Mouse (Mus musculus): Measurements from ENCODE around the gene Vmn1r199. TPM values are rescaled to one million over a fixed set of nuclear protein-coding genes. Genes with fewer than 3 reads are reported as not detected.
"Not testable (repeated sequence)": the region's sequence is repeated elsewhere in the genome, so short reads cannot be mapped to it uniquely, and the experiment has no call there.

Gene Vmn1r199
- not detected in 2 replicates for polyA plus RNA-seq (2015; fragmentation: Nextera tagmentation; extraction: Ambion mirVana)

GRCm38 (mm10) chr13:22379518-22379917 is at the start of gene Vmn1r199:
TSS of gene Vmn1r199 (plus strand) at chr13:22379818.
- 51% methylated on average over 2 of the region's 2 CpGs for WGBS (ENCODE audit: insufficient replicate concordance)
- no peaks in the 10 kb centered on the region for H3K4me1 ChIP-seq (replicated peaks)
- H3K27ac ChIP-seq (replicated peaks) = no peak within 1 kb of the TSS
- no peak for ATAC-seq (ENCODE audit: insufficient read depth)
- no peaks in the 10 kb centered on the region for H3K27me3 ChIP-seq
- no peak within 1 kb of the TSS for H3K9ac ChIP-seq
- no peak within 1 kb of the TSS for H3K4me2 ChIP-seq
- no peaks in the 10 kb centered on the region for H3K36me3 ChIP-seq (replicated peaks)
- H3K4me3 ChIP-seq (replicated peaks) = no peak within 1 kb of the TSS
- no peaks in the 10 kb centered on the region for H3K9me3 ChIP-seq (replicated peaks)

GRCm38 (mm10) chr13:22333269-22333668 is 46.3 kb upstream of the Vmn1r199 start:
- Histone ChIP-seq H3K27me3 (no peaks in the 10 kb centered on the region), H3K9ac (no peak overlapping the region), H3K36me3 (replicated peaks) (no peaks in the 10 kb centered on the region), H3K27ac (replicated peaks) (no peak overlapping the region), H3K4me3 (replicated peaks) (no peak overlapping the region), H3K4me1 (replicated peaks) (no peaks in the 10 kb centered on the region), H3K4me2 (no peak overlapping the region), H3K9me3 (replicated peaks) (no peaks in the 10 kb centered on the region)
- WGBS (ENCODE audit: insufficient replicate concordance) = 14% methylated on average over 2 of the region's 2 CpGs
- ATAC-seq (ENCODE audit: insufficient read depth) = no peak

GRCm38 (mm10) chr13:22335565-22335964 is 44.1 kb upstream of the Vmn1r199 start:
- no peak overlapping the region for H3K9ac ChIP-seq
- no peak overlapping the region for H3K4me2 ChIP-seq
- H3K27me3 ChIP-seq = no peaks in the 10 kb centered on the region
- H3K27ac ChIP-seq (replicated peaks) = no peak overlapping the region
- no peak for ATAC-seq (ENCODE audit: insufficient read depth)
- H3K4me3 ChIP-seq (replicated peaks) = no peak overlapping the region
- H3K36me3 ChIP-seq (replicated peaks) = no peaks in the 10 kb centered on the region
- H3K4me1 ChIP-seq (replicated peaks) = no peaks in the 10 kb centered on the region
- WGBS (ENCODE audit: insufficient replicate concordance) = 58% methylated on average over 1 of the region's 1 CpGs
- no peaks in the 10 kb centered on the region for H3K9me3 ChIP-seq (replicated peaks)

- Histone ChIP-seq H3K9me3 (replicated peaks) (no peaks in the 10 kb centered on the region), H3K9ac (no peak within 1 kb of the TSS), H3K27me3 (no peaks in the 10 kb centered on the region), H3K36me3 (replicated peaks) (no peaks in the 10 kb centered on the region), H3K4me1 (replicated peaks) (no peaks in the 10 kb centered on the region), H3K4me3 (replicated peaks) (no peak within 1 kb of the TSS), H3K4me2 (no peak within 1 kb of the TSS), H3K27ac (replicated peaks) (no peak within 1 kb of the TSS)
- ATAC-seq (ENCODE audit: insufficient read depth) = no peak
- WGBS (ENCODE audit: insufficient replicate concordance) = 19% methylated on average over 1 of the region's 1 CpGs
Measured at GRCm38 (mm10) chr13:22350064-22350463, 29.6 kb upstream of the Vmn1r199 start, which contains the start of gene Vmn1r198. TSS of gene Vmn1r198 (plus strand) at chr13:22350364.

- no peak overlapping the region for H3K4me3 ChIP-seq (replicated peaks)
- H3K27me3 ChIP-seq = no peaks in the 10 kb centered on the region
- H3K4me2 ChIP-seq = no peak overlapping the region
- WGBS (ENCODE audit: insufficient replicate concordance) = 40% methylated on average over 1 of the region's 1 CpGs
- no peaks in the 10 kb centered on the region for H3K36me3 ChIP-seq (replicated peaks)
- H3K9ac ChIP-seq = no peak overlapping the region
- no peaks in the 10 kb centered on the region for H3K9me3 ChIP-seq (replicated peaks)
- no peak for ATAC-seq (ENCODE audit: insufficient read depth)
- H3K27ac ChIP-seq (replicated peaks) = no peak overlapping the region
- H3K4me1 ChIP-seq (replicated peaks) = no peaks in the 10 kb centered on the region
Measured at GRCm38 (mm10) chr13:22350813-22351212, 28.8 kb upstream of the Vmn1r199 start.

GRCm38 (mm10) chr13:22381128-22381527 is 1.5 kb downstream of the Vmn1r199 start:
- not testable (repeated sequence) for H3K27me3 ChIP-seq; H3K9ac ChIP-seq; H3K4me3 ChIP-seq (replicated peaks); ATAC-seq (ENCODE audit: insufficient read depth); H3K9me3 ChIP-seq (replicated peaks); H3K4me1 ChIP-seq (replicated peaks); H3K27ac ChIP-seq (replicated peaks); H3K36me3 ChIP-seq (replicated peaks); H3K4me2 ChIP-seq
- 52% methylated on average over 3 of the region's 3 CpGs for WGBS (ENCODE audit: insufficient replicate concordance)

GRCm38 (mm10) chr13:22383401-22383800 is 3.8 kb downstream of the Vmn1r199 start:
- no peak overlapping the region for H3K9ac ChIP-seq
- H3K4me2 ChIP-seq = no peak overlapping the region
- no peaks in the 10 kb centered on the region for H3K36me3 ChIP-seq (replicated peaks)
- no peaks in the 10 kb centered on the region for H3K9me3 ChIP-seq (replicated peaks)
- H3K4me3 ChIP-seq (replicated peaks) = no peak overlapping the region
- WGBS (ENCODE audit: insufficient replicate concordance) = 56% methylated on average over 3 of the region's 3 CpGs
- H3K27ac ChIP-seq (replicated peaks) = no peak overlapping the region
- H3K27me3 ChIP-seq = no peaks in the 10 kb centered on the region
- no peaks in the 10 kb centered on the region for H3K4me1 ChIP-seq (replicated peaks)
- no peak for ATAC-seq (ENCODE audit: insufficient read depth)

- no peaks in the 10 kb centered on the region for H3K9me3 ChIP-seq (replicated peaks)
- no peaks in the 10 kb centered on the region for H3K4me1 ChIP-seq (replicated peaks)
- WGBS (ENCODE audit: insufficient replicate concordance) = 54% methylated on average over 1 of the region's 1 CpGs
- no peak overlapping the region for H3K4me3 ChIP-seq (replicated peaks)
- no peak for ATAC-seq (ENCODE audit: insufficient read depth)
- H3K27ac ChIP-seq (replicated peaks) = no peak overlapping the region
- H3K9ac ChIP-seq = no peak overlapping the region
- H3K36me3 ChIP-seq (replicated peaks) = no peaks in the 10 kb centered on the region
- no peaks in the 10 kb centered on the region for H3K27me3 ChIP-seq
- no peak overlapping the region for H3K4me2 ChIP-seq
Measured at GRCm38 (mm10) chr13:22387050-22387449, 7.4 kb downstream of the Vmn1r199 start.

- H3K4me1 ChIP-seq (replicated peaks) = no peaks in the 10 kb centered on the region
- no peak within 1 kb of the TSS for H3K4me3 ChIP-seq (replicated peaks)
- no peak within 1 kb of the TSS for H3K4me2 ChIP-seq
- H3K27me3 ChIP-seq = no peaks in the 10 kb centered on the region
- no peaks in the 10 kb centered on the region for H3K36me3 ChIP-seq (replicated peaks)
- WGBS (ENCODE audit: insufficient replicate concordance) = 63% methylated on average over 3 of the region's 3 CpGs
- ATAC-seq (ENCODE audit: insufficient read depth) = no peak
- H3K9me3 ChIP-seq (replicated peaks) = no peaks in the 10 kb centered on the region
- no peak within 1 kb of the TSS for H3K27ac ChIP-seq (replicated peaks)
- H3K9ac ChIP-seq = no peak within 1 kb of the TSS
Measured at GRCm38 (mm10) chr13:22390073-22390472, 10.5 kb downstream of the Vmn1r199 start, which contains the start of gene Vmn1r200. TSS of gene Vmn1r200 (plus strand) at chr13:22390373.

- H3K27ac ChIP-seq (replicated peaks) = no peak overlapping the region
- H3K9me3 ChIP-seq (replicated peaks) = no peaks in the 10 kb centered on the region
- no peaks in the 10 kb centered on the region for H3K4me1 ChIP-seq (replicated peaks)
- no peak for ATAC-seq (ENCODE audit: insufficient read depth)
- no peak overlapping the region for H3K9ac ChIP-seq
- 54% methylated on average over 1 of the region's 1 CpGs for WGBS (ENCODE audit: insufficient replicate concordance)
- no peak overlapping the region for H3K4me2 ChIP-seq
- no peaks in the 10 kb centered on the region for H3K36me3 ChIP-seq (replicated peaks)
- no peak overlapping the region for H3K4me3 ChIP-seq (replicated peaks)
- no peaks in the 10 kb centered on the region for H3K27me3 ChIP-seq
Measured at GRCm38 (mm10) chr13:22402978-22403377, 23.4 kb downstream of the Vmn1r199 start.
